Mouse (Mus musculus) liver, embryonic 13.5 days (tissue): ENCODE data around the gene Mdn1. TPM values are rescaled to one million over a fixed set of nuclear protein-coding genes. Genes with fewer than 3 reads are reported as not detected.
A peak's percentile ranks its signal among the peaks of the same experiment; 100 is the strongest.

ENCODE experiments used
- ATAC-seq: fragments of 200-750 bp; cut with Nextera tagmentation; 2 replicates; pipeline ENCODE4 v1.8.0; 2017; ENCODE audit warnings: low read depth, mild to moderate bottlenecking, moderate number of reproducible peaks, moderate library complexity
- DNase-seq: peaks from one replicate; pipeline ENCODE4 v3.0.0; 2022
- H3K27ac ChIP-seq: fragments of 300-500 bp; sonication (generic); 2 replicates; pipeline ENCODE4 v1.5.1; 2015; ENCODE audit warnings: moderate library complexity, mild to moderate bottlenecking, inconsistent platforms
- H3K27me3 ChIP-seq: fragments of 300-500 bp; sonication (generic); 2 replicates; pipeline ENCODE4 v1.6.1; 2015; ENCODE audit warnings: mild to moderate bottlenecking, inconsistent platforms
- H3K36me3 ChIP-seq: fragments of 300-500 bp; sonication (generic); 2 replicates; pipeline ENCODE4 v1.6.1; 2015; ENCODE audit warnings: mild to moderate bottlenecking, inconsistent platforms
- H3K4me1 ChIP-seq: fragments of 300-500 bp; sonication (generic); replicated peaks from 2 replicates; pipeline ENCODE4 v1.6.1; 2015; ENCODE audit warnings: inconsistent platforms
- H3K4me2 ChIP-seq: fragments of 300-500 bp; sonication (generic); 2 replicates; pipeline ENCODE4 v1.6.1; 2015; ENCODE audit warnings: inconsistent platforms, mild to moderate bottlenecking, moderate library complexity
- H3K4me3 ChIP-seq: fragments of 300-500 bp; sonication (generic); replicated peaks from 2 replicates; pipeline ENCODE4 v1.5.1; 2015; ENCODE audit warnings: mild to moderate bottlenecking, inconsistent platforms
- H3K9ac ChIP-seq: fragments of 300-500 bp; sonication (generic); 2 replicates; pipeline ENCODE4 v1.6.1; 2015; ENCODE audit warnings: mild to moderate bottlenecking, inconsistent platforms
- H3K9me3 ChIP-seq: fragments of 300-500 bp; sonication (generic); replicated peaks from 2 replicates; pipeline ENCODE4 v1.6.1; 2016; ENCODE audit warnings: inconsistent platforms
- WGBS: fragments of 180-500 bp; shearing (Covaris S2); methylation state at CpG from one replicate; pipeline ENCODE4 v1.1.7; 2015; ENCODE audit not compliant: insufficient replicate concordance; 5-methylcytosine and 5-hydroxymethylcytosine counted together
- polyA plus RNA-seq: library from polyadenylated mRNA; unstranded; fragments of >200 nt; fragmentation: Nextera tagmentation; extraction: Ambion mirVana; gene quantifications from 2 replicates; pipeline ENCODE4 v1.2.1, GENCODE M21; 2015

Mdn1 gene
- polyA plus RNA-seq, 1 experiment from 2014 or later, result 6.5 TPM

GRCm38 (mm10) chr4:32789020-32789419 lies 132.1 kb downstream of the Mdn1 start:
- Histone ChIP-seq H3K4me1 (no peaks in the 10 kb centered on the region), H3K4me2 (no peak overlapping the region), H3K9me3 (peaks cover 11% of the 10 kb centered on the region; the same call in 1 of the 2 replicates), H3K27ac (no peak overlapping the region), H3K9ac (no peak overlapping the region), H3K4me3 (no peak overlapping the region), H3K27me3 (no peaks in the 10 kb centered on the region), H3K36me3 (no peaks in the 10 kb centered on the region)
- 63% methylated on average over 4 of the region's 4 CpGs for whole genome bisulfite sequencing
- DNase-seq, result no peak
- no peak for ATAC-seq

- Histone ChIP-seq H3K9me3 (no peaks in the 10 kb centered on the region), H3K4me3 (no peak overlapping the region), H3K27ac (no peak overlapping the region), H3K9ac (no peak overlapping the region), H3K27me3 (no peaks in the 10 kb centered on the region), H3K4me2 (no peak overlapping the region), H3K36me3 (no peaks in the 10 kb centered on the region), H3K4me1 (peaks cover 16% of the 10 kb centered on the region)
- WGBS, result 85% methylated on average over 4 of the region's 4 CpGs
- ATAC-seq (no peak), DNase-seq (no peak)
Observed at GRCm38 (mm10) chr4:32798976-32799375, 142.1 kb downstream of the Mdn1 start.

DNA sequence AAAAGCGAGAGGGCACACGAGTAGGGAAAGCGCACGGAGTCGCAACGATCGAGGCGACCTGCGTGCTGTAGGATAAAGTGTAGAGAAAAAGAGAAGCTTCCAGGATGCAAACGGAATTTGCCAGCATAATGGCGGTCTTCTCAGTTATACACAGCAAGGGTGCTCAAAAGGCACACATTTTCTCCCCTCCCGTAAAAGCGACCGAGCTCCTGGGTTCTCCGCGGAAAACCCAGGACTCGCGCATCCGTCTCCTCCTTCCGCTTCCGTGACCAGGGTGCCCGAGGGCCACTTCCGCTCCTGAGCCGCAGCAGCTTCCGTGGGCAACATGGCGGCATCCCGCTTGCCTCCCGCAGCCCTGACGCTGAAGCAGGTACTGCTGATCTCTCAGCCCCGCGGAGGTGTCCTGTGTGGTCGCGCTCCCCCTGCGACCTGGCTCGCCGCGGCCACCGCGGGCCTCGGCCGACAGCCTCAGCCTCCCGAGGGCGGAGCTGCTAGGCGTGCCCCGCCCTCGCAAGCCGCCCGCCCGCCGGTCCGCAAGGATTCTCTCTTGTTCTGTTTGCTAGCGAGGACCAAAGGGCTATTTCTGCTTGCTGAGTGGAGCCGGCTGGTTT lies 143.2 kb downstream of the Mdn1 start, which contains the start of gene Lyrm2:
Gene Lyrm2, plus strand, starts transcription at position 288 of the 611 bp plus-strand sequence.
- ATAC-seq (peak; percentile 94), DNase-seq (peak; percentile 75)
- under 1% methylated on average over 53 of the region's 53 CpGs for WGBS

GRCm38 (mm10) chr4:32800577-32801170 lies 143.8 kb downstream of the Mdn1 start:
- Histone ChIP-seq H3K36me3 (no peaks in the 10 kb centered on the region), H3K4me3 (peak overlapping the region; percentile 77), H3K27ac (peak overlapping the region; percentile 95), H3K4me1 (peaks cover 16% of the 10 kb centered on the region), H3K9me3 (no peaks in the 10 kb centered on the region), H3K9ac (peak overlapping the region; percentile 83), H3K27me3 (no peaks in the 10 kb centered on the region), H3K4me2 (peak overlapping the region; percentile 79)
- 11% methylated on average over 9 of the region's 9 CpGs for WGBS
- DNase-seq, result no peak
- peak; percentile 35 for ATAC-seq

More for the DNA sequence above, 143.2 kb downstream of the Mdn1 start, which contains the start of gene Lyrm2:
- Histone ChIP-seq H3K36me3 (no peaks in the 10 kb centered on the region), H3K9ac (peak within 1 kb of the TSS; percentile 83), H3K27me3 (no peaks in the 10 kb centered on the region), H3K27ac (peak within 1 kb of the TSS; percentile 95), H3K9me3 (no peaks in the 10 kb centered on the region), H3K4me2 (peak within 1 kb of the TSS; percentile 79), H3K4me1 (peaks cover 16% of the 10 kb centered on the region), H3K4me3 (peak within 1 kb of the TSS; percentile 77)

- 35% methylated on average over 5 of the region's 5 CpGs for WGBS
- peak; percentile 61 for ATAC-seq
Observed at GRCm38 (mm10) chr4:32817478-32817877, 160.6 kb downstream of the Mdn1 start.

GRCm38 (mm10) chr4:32820676-32821075 lies 163.8 kb downstream of the Mdn1 start:
- no peak for ATAC-seq
- Histone ChIP-seq H3K9me3 (no peaks in the 10 kb centered on the region), H3K27ac (no peak overlapping the region), H3K36me3 (no peaks in the 10 kb centered on the region), H3K4me2 (no peak overlapping the region), H3K9ac (no peak overlapping the region), H3K4me3 (no peak overlapping the region), H3K27me3 (no peaks in the 10 kb centered on the region), H3K4me1 (peaks cover 38% of the 10 kb centered on the region)
- WGBS, result 82% methylated on average over 3 of the region's 3 CpGs
- no peak for DNase-seq

More at GRCm38 (mm10) chr4:32817478-32817877, 160.6 kb downstream of the Mdn1 start:
- no peaks in the 10 kb centered on the region for H3K9me3 ChIP-seq
- DNase-seq, result no peak
- H3K27me3 ChIP-seq, result no peaks in the 10 kb centered on the region
- H3K4me3 ChIP-seq, result no peak overlapping the region
- peaks cover 24% of the 10 kb centered on the region for H3K4me1 ChIP-seq
- H3K4me2 ChIP-seq, result peak overlapping the region; percentile 14; the same call in 1 of the 2 replicates
- no peaks in the 10 kb centered on the region for H3K36me3 ChIP-seq
- H3K9ac ChIP-seq, result no peak overlapping the region; the same call in 1 of the 2 replicates
- H3K27ac ChIP-seq, result no peak overlapping the region

GRCm38 (mm10) chr4:32824254-32824653 lies 167.3 kb downstream of the Mdn1 start:
- 53% methylated on average over 8 of the region's 8 CpGs for WGBS
- H3K27ac ChIP-seq, result no peak overlapping the region
- H3K4me3 ChIP-seq, result no peak overlapping the region
- H3K4me2 ChIP-seq, result no peak overlapping the region
- no peak for ATAC-seq
- H3K9me3 ChIP-seq, result no peaks in the 10 kb centered on the region
- H3K4me1 ChIP-seq, result peaks cover 48% of the 10 kb centered on the region
- 0 out of 2 replicates have a peak overlapping the region, but pooled peaks have one; percentile 2 for H3K9ac ChIP-seq
- H3K36me3 ChIP-seq, result no peaks in the 10 kb centered on the region
- H3K27me3 ChIP-seq, result no peaks in the 10 kb centered on the region
- DNase-seq, result no peak

Other genes with a start within 250 kb of the Mdn1 start
- gene Gja10, start 54.4 kb upstream of the Mdn1 start, polyA plus RNA-seq, result 0.08 TPM in 1 of 2 replicates, not detected in the other
- 37.9 and 42.7 TPM in 2 replicates for gene Casp8ap2, start 41.7 kb upstream of the Mdn1 start, polyA plus RNA-seq
- 37.6 and 39.3 TPM in 2 replicates for gene Lyrm2, start 143.1 kb downstream of the Mdn1 start, polyA plus RNA-seq